Mouse (Mus musculus): ENCODE measurements around the gene Rtbdn. TPM values are rescaled to one million over a fixed set of nuclear protein-coding genes. Genes with fewer than 3 reads are reported as not detected.

Rtbdn gene
- polyA plus RNA-seq, 1 experiment from 2014 or later, result 0.26 TPM

DNA sequence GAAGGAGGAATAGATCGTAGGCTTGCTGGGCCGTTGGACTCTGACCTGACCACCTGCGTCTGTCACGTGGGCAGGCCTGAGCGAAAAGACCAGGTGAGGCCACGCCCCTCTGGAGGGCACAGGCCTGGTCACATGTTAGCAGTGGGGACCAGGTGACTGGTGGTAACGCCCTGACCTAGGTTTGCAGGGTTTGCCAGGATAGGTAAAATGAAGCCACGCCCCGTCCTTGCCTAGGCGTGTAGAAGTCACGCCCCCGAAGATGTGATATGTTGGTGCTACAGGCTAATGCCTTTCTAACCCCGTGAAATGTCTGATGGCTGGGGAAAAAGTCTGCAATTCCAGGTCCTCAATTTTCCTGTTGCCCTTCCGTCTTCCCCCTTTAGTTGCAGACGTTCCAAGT lies 44.0 kb downstream of the Rtbdn start:
- 4% methylated on average over 15 of the region's 15 CpGs for WGBS
- Histone ChIP-seq H3K27me3 (peaks cover 14% of the 10 kb centered on the region), H3K9me3 (replicated peaks) (no peaks in the 10 kb centered on the region), H3K4me2 (peak overlapping the region; percentile 91), H3K27ac (peak overlapping the region; percentile 52; the same call in 1 of the 2 replicates), H3K4me1 (replicated peaks) (peaks cover 23% of the 10 kb centered on the region), H3K36me3 (no peaks in the 10 kb centered on the region), H3K9ac (peak overlapping the region; percentile 61), H3K4me3 (peak overlapping the region; percentile 63)
- peak; percentile 38; the same call in 1 of the 2 replicates for ATAC-seq (replicated peaks; ENCODE audit: insufficient number of reproducible peaks, insufficient read depth, low FRiP score, low read depth)

DNA sequence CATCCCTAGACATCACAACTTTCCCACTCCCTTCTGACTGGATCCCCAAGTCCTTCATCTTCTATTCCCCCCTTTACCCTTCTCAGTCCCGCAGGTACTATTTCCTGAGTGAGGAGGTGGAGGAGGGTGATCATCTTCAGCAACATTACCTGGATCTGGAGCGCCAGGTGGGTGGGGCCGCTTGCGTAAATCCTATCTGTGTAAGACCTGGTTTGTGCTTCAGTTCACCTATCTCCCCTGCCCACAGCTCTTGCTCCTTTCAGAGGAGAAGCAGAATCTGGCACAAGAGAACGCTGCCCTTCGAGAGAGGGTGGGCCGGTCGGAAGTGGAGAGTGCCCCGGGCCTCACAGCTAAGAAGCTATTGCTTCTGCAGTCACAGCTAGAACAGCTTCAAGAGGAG lies 47.6 kb downstream of the Rtbdn start:
- no peak overlapping the region for H3K9ac ChIP-seq
- H3K4me1 ChIP-seq (replicated peaks), result peaks cover 19% of the 10 kb centered on the region
- H3K4me2 ChIP-seq, result no peak overlapping the region
- no peak for ATAC-seq (replicated peaks; ENCODE audit: insufficient number of reproducible peaks, insufficient read depth, low FRiP score, low read depth)
- no peak overlapping the region for H3K4me3 ChIP-seq
- no peaks in the 10 kb centered on the region for H3K36me3 ChIP-seq
- H3K9me3 ChIP-seq (replicated peaks), result no peaks in the 10 kb centered on the region
- H3K27me3 ChIP-seq, result peaks cover 28% of the 10 kb centered on the region
- WGBS, result 89% methylated on average over 9 of the region's 9 CpGs
- H3K27ac ChIP-seq, result no peak overlapping the region

DNA sequence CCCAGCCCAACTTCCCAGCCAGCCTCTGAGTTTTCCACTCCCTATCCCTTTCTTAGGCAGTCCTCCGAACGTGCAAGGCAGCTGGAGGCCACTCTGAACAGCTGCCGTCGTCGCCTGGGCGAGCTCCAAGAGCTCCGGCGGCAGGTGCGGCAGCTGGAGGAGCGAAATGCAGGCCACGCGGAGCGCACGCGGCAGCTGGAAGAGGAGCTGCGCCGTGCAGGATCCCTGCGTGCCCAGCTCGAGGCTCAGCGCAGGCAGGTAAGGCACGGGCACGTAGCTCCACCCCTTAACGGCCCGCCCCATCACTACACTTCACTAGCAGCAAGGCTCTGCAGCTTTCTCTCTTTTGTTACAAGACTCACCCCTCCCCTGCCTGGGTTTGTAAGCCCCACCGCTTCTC lies 48.9 kb downstream of the Rtbdn start:
- ATAC-seq (replicated peaks; ENCODE audit: insufficient number of reproducible peaks, insufficient read depth, low FRiP score, low read depth), result no peak
- Histone ChIP-seq H3K9me3 (replicated peaks) (no peaks in the 10 kb centered on the region), H3K27me3 (peaks cover 28% of the 10 kb centered on the region), H3K4me2 (peak overlapping the region; percentile 24; the same call in 1 of the 2 replicates), H3K4me3 (no peak overlapping the region), H3K9ac (no peak overlapping the region), H3K27ac (no peak overlapping the region), H3K36me3 (no peaks in the 10 kb centered on the region), H3K4me1 (replicated peaks) (peaks cover 15% of the 10 kb centered on the region)
- 19% methylated on average over 25 of the region's 25 CpGs for WGBS

DNA sequence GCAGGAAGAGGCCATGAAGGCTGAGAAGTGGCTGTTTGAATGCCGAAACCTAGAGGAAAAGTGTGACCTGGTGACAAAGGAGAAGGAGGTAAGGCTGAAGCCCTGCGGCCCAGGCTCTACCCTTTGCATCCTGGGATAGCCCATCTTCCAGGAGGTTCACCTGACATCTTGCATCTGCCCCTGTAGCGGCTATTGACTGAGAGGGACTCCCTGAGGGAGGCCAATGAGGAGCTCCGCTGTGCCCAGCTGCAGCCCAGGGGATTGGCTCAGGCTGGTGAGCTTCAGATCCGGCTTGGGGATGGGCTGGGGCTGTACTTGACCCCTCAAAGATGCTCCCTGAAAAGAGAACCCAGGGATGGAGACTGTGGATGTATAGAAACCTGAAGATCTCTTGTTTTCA lies 50.2 kb downstream of the Rtbdn start:
- Histone ChIP-seq H3K27ac (no peak overlapping the region), H3K9me3 (replicated peaks) (no peaks in the 10 kb centered on the region), H3K36me3 (no peaks in the 10 kb centered on the region), H3K27me3 (peaks cover 28% of the 10 kb centered on the region), H3K4me1 (replicated peaks) (peaks cover 10% of the 10 kb centered on the region; the same call in 1 of the 2 replicates), H3K4me2 (no peak overlapping the region), H3K4me3 (no peak overlapping the region), H3K9ac (no peak overlapping the region)
- ATAC-seq (replicated peaks; ENCODE audit: insufficient number of reproducible peaks, insufficient read depth, low FRiP score, low read depth), result no peak
- 79% methylated on average over 5 of the region's 5 CpGs for WGBS

DNA sequence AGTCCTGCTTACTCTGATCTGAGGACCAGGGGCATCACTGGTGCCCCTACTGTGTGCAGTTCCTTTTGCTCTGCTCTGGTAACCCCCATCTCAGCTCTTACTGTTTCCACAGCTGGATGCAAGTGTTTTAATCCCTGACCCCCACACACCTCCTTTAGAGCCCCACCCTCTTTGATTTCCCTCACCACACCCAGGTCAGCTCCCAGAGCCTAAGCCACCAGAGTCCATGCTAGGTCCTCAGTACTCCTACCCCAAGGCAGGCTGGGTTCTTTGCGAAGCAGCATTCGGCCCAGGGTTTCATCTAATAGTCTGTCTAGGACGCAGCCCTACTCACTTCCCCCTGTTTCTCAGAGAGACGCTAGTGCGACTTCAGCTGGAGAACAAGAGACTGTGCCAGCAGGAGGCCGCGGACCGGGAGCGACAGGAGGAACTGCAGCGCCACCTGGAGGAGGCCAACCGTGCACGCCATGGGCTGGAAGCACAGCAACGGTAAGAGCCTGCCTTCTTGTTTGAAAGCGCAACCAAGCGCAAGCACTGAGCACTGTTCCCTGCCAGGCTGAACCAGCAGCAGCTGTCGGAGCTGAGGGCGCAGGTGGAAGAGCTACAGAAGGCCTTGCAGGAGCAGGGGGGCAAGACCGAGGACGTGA lies 51.0 kb downstream of the Rtbdn start:
- H3K9ac ChIP-seq, result 0 out of 2 replicates have a peak overlapping the region, but pooled peaks have one; percentile 21
- ATAC-seq (replicated peaks; ENCODE audit: insufficient number of reproducible peaks, insufficient read depth, low FRiP score, low read depth), result peak; percentile 48
- H3K4me2 ChIP-seq, result peak overlapping the region; percentile 36
- H3K36me3 ChIP-seq, result no peaks in the 10 kb centered on the region
- H3K27ac ChIP-seq, result no peak overlapping the region
- WGBS, result 7% methylated on average over 19 of the region's 19 CpGs
- H3K4me3 ChIP-seq, result no peak overlapping the region
- H3K4me1 ChIP-seq (replicated peaks), result peaks cover 10% of the 10 kb centered on the region; the same call in 1 of the 2 replicates
- H3K9me3 ChIP-seq (replicated peaks), result no peaks in the 10 kb centered on the region
- H3K27me3 ChIP-seq, result peaks cover 28% of the 10 kb centered on the region

Small RNAs within 50 kb of the gene (microRNA-seq; reads per million reads assigned to microRNA genes)
- not detected for gene Gm24197

Other genes starting within 250 kb of the Rtbdn start
- 9.2 and 13.2 TPM in 2 replicates for gene Lyl1, start 245.5 kb upstream of the Rtbdn start, polyA plus RNA-seq (2015; fragmentation: Nextera tagmentation; extraction: Ambion mirVana)
- 4.5 TPM in 2 replicates for gene G430095P16Rik, start 224.0 kb upstream of the Rtbdn start, polyA plus RNA-seq (2015; fragmentation: Nextera tagmentation; extraction: Ambion mirVana)
- 15.0 and 20.8 TPM in 2 replicates for gene Nfix, start 146.6 kb upstream of the Rtbdn start, polyA plus RNA-seq (2015; fragmentation: Nextera tagmentation; extraction: Ambion mirVana)
- gene Dand5, start 124.2 kb upstream of the Rtbdn start, polyA plus RNA-seq (2015; fragmentation: Nextera tagmentation; extraction: Ambion mirVana), result 5.8 and 6.4 TPM in 2 replicates
- 45.3 and 46.5 TPM in 2 replicates for gene Gadd45gip1, start 115.5 kb upstream of the Rtbdn start, polyA plus RNA-seq (2015; fragmentation: Nextera tagmentation; extraction: Ambion mirVana)
- 107 and 123 TPM in 2 replicates for gene Rad23a, start 106.3 kb upstream of the Rtbdn start, polyA plus RNA-seq (2015; fragmentation: Nextera tagmentation; extraction: Ambion mirVana)
- 525 and 658 TPM in 2 replicates for gene Calr, start 100.1 kb upstream of the Rtbdn start, polyA plus RNA-seq (2015; fragmentation: Nextera tagmentation; extraction: Ambion mirVana)
- 44.5 and 62.5 TPM in 2 replicates for gene Farsa, start 90.0 kb upstream of the Rtbdn start, polyA plus RNA-seq (2015; fragmentation: Nextera tagmentation; extraction: Ambion mirVana)
- gene Syce2, start 74.9 kb upstream of the Rtbdn start, polyA plus RNA-seq (2015; fragmentation: Nextera tagmentation; extraction: Ambion mirVana), result 23.0 and 32.6 TPM in 2 replicates
- gene Gcdh, start 53.1 kb upstream of the Rtbdn start, polyA plus RNA-seq (2015; fragmentation: Nextera tagmentation; extraction: Ambion mirVana), result 36.4 and 40.1 TPM in 2 replicates
- 1.1 and 4.9 TPM in 2 replicates for gene Klf1, start 45.1 kb upstream of the Rtbdn start, polyA plus RNA-seq (2015; fragmentation: Nextera tagmentation; extraction: Ambion mirVana)
- gene Dnase2a, start 38.4 kb upstream of the Rtbdn start, polyA plus RNA-seq (2015; fragmentation: Nextera tagmentation; extraction: Ambion mirVana), result 4.3 and 7.3 TPM in 2 replicates
- gene Mast1, start 9.6 kb upstream of the Rtbdn start, polyA plus RNA-seq (2015; fragmentation: Nextera tagmentation; extraction: Ambion mirVana), result 0.09 and 0.41 TPM in 2 replicates
- not detected in 2 replicates for gene Gm49661, start 22.4 kb downstream of the Rtbdn start, polyA plus RNA-seq (2015; fragmentation: Nextera tagmentation; extraction: Ambion mirVana)
- gene Prdx2, start 22.6 kb downstream of the Rtbdn start, polyA plus RNA-seq (2015; fragmentation: Nextera tagmentation; extraction: Ambion mirVana), result 596 and 644 TPM in 2 replicates
- gene Rnaseh2a, start 22.8 kb downstream of the Rtbdn start, polyA plus RNA-seq (2015; fragmentation: Nextera tagmentation; extraction: Ambion mirVana), result 62.9 and 83.7 TPM in 2 replicates
- gene Junb, start 31.7 kb downstream of the Rtbdn start, polyA plus RNA-seq (2015; fragmentation: Nextera tagmentation; extraction: Ambion mirVana), result 11.0 and 16.6 TPM in 2 replicates
- 5.3 and 8.8 TPM in 2 replicates for gene Hook2, start 43.6 kb downstream of the Rtbdn start, polyA plus RNA-seq (2015; fragmentation: Nextera tagmentation; extraction: Ambion mirVana)
- gene Best2, start 67.5 kb downstream of the Rtbdn start, polyA plus RNA-seq (2015; fragmentation: Nextera tagmentation; extraction: Ambion mirVana), result not detected in 2 replicates
- gene Asna1, start 78.3 kb downstream of the Rtbdn start, polyA plus RNA-seq (2015; fragmentation: Nextera tagmentation; extraction: Ambion mirVana), result 97.7 and 106 TPM in 2 replicates
- gene Trir, start 79.8 kb downstream of the Rtbdn start, polyA plus RNA-seq (2015; fragmentation: Nextera tagmentation; extraction: Ambion mirVana), result 68.4 and 77.2 TPM in 2 replicates
- 17.7 and 22.8 TPM in 2 replicates for gene Tnpo2, start 89.9 kb downstream of the Rtbdn start, polyA plus RNA-seq (2015; fragmentation: Nextera tagmentation; extraction: Ambion mirVana)
- gene Fbxw9, start 113.1 kb downstream of the Rtbdn start, polyA plus RNA-seq (2015; fragmentation: Nextera tagmentation; extraction: Ambion mirVana), result 15.4 and 22.2 TPM in 2 replicates
- not detected in 2 replicates for gene Gm5741, start 121.0 kb downstream of the Rtbdn start, polyA plus RNA-seq (2015; fragmentation: Nextera tagmentation; extraction: Ambion mirVana)
- gene Dhps, start 124.8 kb downstream of the Rtbdn start, polyA plus RNA-seq (2015; fragmentation: Nextera tagmentation; extraction: Ambion mirVana), result 46.1 and 52.8 TPM in 2 replicates
- gene Wdr83os, start 133.7 kb downstream of the Rtbdn start, polyA plus RNA-seq (2015; fragmentation: Nextera tagmentation; extraction: Ambion mirVana), result 106 and 110 TPM in 2 replicates
- 33.1 and 40.8 TPM in 2 replicates for gene Wdr83, start 134.3 kb downstream of the Rtbdn start, polyA plus RNA-seq (2015; fragmentation: Nextera tagmentation; extraction: Ambion mirVana)
- gene Man2b1, start 136.3 kb downstream of the Rtbdn start, polyA plus RNA-seq (2015; fragmentation: Nextera tagmentation; extraction: Ambion mirVana), result 30.6 and 41.2 TPM in 2 replicates
- gene Zfp791, start 176.1 kb downstream of the Rtbdn start, polyA plus RNA-seq (2015; fragmentation: Nextera tagmentation; extraction: Ambion mirVana), result 0.81 and 1.5 TPM in 2 replicates
- gene Cks1brt, start 204.9 kb downstream of the Rtbdn start, polyA plus RNA-seq (2015; fragmentation: Nextera tagmentation; extraction: Ambion mirVana), result not detected in 2 replicates

Measured in heart, embryonic 15.5 days (tissue).